Mouse (Mus musculus) left cerebral cortex, postnatal 10 days (tissue): ENCODE measurements around the gene Zdhhc17. TPM values are rescaled to one million over a fixed set of nuclear protein-coding genes. Genes with fewer than 3 reads are reported as not detected.

Source experiments
- total RNA-seq, 2 experiments: library from RNA; stranded (reverse); gene quantifications; 2 replicates each; pipeline ENCODE4 v1.2.3; 2021

Gene Zdhhc17
- total RNA-seq, 2 experiments from 2014 or later = 82.5 to 88.4 TPM

Other genes with a start within 250 kb of the Zdhhc17 start
- 10 to 100 TPM; 49.6 to 51.0 TPM for gene Csrp2, start 90.4 kb downstream of the Zdhhc17 start, total RNA-seq
- gene Osbpl8, start 154.6 kb upstream of the Zdhhc17 start, total RNA-seq = 10 to 100 TPM; 67.4 to 67.7 TPM